10 mouse cellular contexts compared by ENCODE assay signal in genomic region chr4:141159093-141159492, GRCm38 (mm10). TPM values are rescaled to one million over a fixed set of nuclear protein-coding genes. Genes with fewer than 3 reads are reported as not detected.
DNase-seq lines count a peak whose midpoint lies in the region; ATAC-seq and TF ChIP-seq lines count a peak whose summit lies in the region.
"Had no signal": no experiment of that assay in that cellular context is flagged by ENCODE, and none has a peak within 500 bp of the region (broad histone marks: within the 10 kb centered on the region; RNA-seq: fewer than 3 reads in every experiment).

No protein-coding gene starts in this region.

- no peaks in the 10 kb centered on the region for H3K27me3 ChIP-seq in heart, embryonic 10.5 days (ENCODE audit: insufficient read depth, poor library complexity, severe bottlenecking)
- H3K27me3 ChIP-seq in spleen, adult 2 months (ENCODE audit: control insufficient read depth, insufficient read depth, low read length), result no peaks in the 10 kb centered on the region
- H3K27me3 ChIP-seq in liver, embryonic 11.5 days (replicated peaks; ENCODE audit: control insufficient read depth, insufficient read depth, low read length), result no peaks in the 10 kb centered on the region
- no peaks in the 10 kb centered on the region for H3K27me3 ChIP-seq in stomach, postnatal 0 days (ENCODE audit: control insufficient read depth, insufficient read depth, low read length)
- no peaks in the 10 kb centered on the region for H3K27me3 ChIP-seq in cerebellum, adult 2 months (ENCODE audit: control insufficient read depth, insufficient read depth, low read length)

- no peaks in the 10 kb centered on the region for H3K9me3 ChIP-seq in heart, embryonic 10.5 days
- no peaks in the 10 kb centered on the region for H3K9me3 ChIP-seq in liver, embryonic 11.5 days (ENCODE audit: control insufficient read depth, low read length)
- H3K9me3 ChIP-seq in stomach, postnatal 0 days (ENCODE audit: control insufficient read depth, low read length), result no peaks in the 10 kb centered on the region

- H3K4me2 ChIP-seq in liver, embryonic 11.5 days, result peak overlapping the region; percentile 52
- H3K4me2 ChIP-seq in stomach, postnatal 0 days (replicated peaks; ENCODE audit: low read depth), result no peak overlapping the region

- peaks cover 32% of the 10 kb centered on the region for H3K4me1 ChIP-seq in heart, embryonic 10.5 days
- peaks cover 16% of the 10 kb centered on the region; the same call in 1 of the 2 replicates for H3K4me1 ChIP-seq in spleen, adult 2 months (ENCODE audit: control insufficient read depth, insufficient read depth, insufficient read length)
- H3K4me1 ChIP-seq in liver, embryonic 11.5 days (replicated peaks; ENCODE audit: control insufficient read depth, insufficient read depth, low read length), result peaks cover 64% of the 10 kb centered on the region
- no peaks in the 10 kb centered on the region for H3K4me1 ChIP-seq in stomach, postnatal 0 days (replicated peaks; ENCODE audit: control insufficient read depth, insufficient read depth)
- H3K4me1 ChIP-seq in cerebellum, adult 2 months (ENCODE audit: control insufficient read depth, insufficient read depth, low read length), result peaks cover 7% of the 10 kb centered on the region

- peaks cover 4% of the 10 kb centered on the region for H3K36me3 ChIP-seq in heart, embryonic 10.5 days
- H3K36me3 ChIP-seq in spleen, adult 2 months (ENCODE audit: control insufficient read depth, insufficient read depth, low read length), result no peaks in the 10 kb centered on the region
- H3K36me3 ChIP-seq in liver, embryonic 11.5 days (ENCODE audit: control insufficient read depth, insufficient read depth, low read length), result no peaks in the 10 kb centered on the region
- no peaks in the 10 kb centered on the region for H3K36me3 ChIP-seq in stomach, postnatal 0 days (ENCODE audit: control insufficient read depth, insufficient read depth, low read length)

- no peak for ATAC-seq in liver, embryonic 11.5 days (replicated peaks; ENCODE audit: low FRiP score)
- peak; percentile 51 for ATAC-seq in stomach, postnatal 0 days (ENCODE audit: low FRiP score, low TSS enrichment)
- ATAC-seq: activated CD4-positive, CD25-positive, alpha-beta regulatory T cell, adult 4 months had no signal

- TF ChIP-seq CTCF in spleen, adult 2 months (IDR thresholded peaks at IDR 0.05; ENCODE audit: extremely low read depth, insufficient read depth, insufficient read length, insufficient replicate concordance), result no peak
- TF ChIP-seq CTCF in stomach, postnatal 0 days (IDR thresholded peaks at IDR 0.05; ENCODE audit: low read depth), result peak; percentile 28
- no peak for TF ChIP-seq CTCF in cerebellum, adult 2 months (IDR thresholded peaks at IDR 0.05; ENCODE audit: borderline replicate concordance, insufficient read depth, low read depth, low read length)

- TF ChIP-seq POLR2A in spleen, adult 2 months (IDR thresholded peaks at IDR 0.05; ENCODE audit: low read depth, low read length), result no peak
- TF ChIP-seq POLR2A in cerebellum, adult 2 months (IDR thresholded peaks at IDR 0.05; ENCODE audit: borderline replicate concordance, insufficient read depth, low read length), result no peak

- H3K27ac ChIP-seq in heart, embryonic 10.5 days, result peak overlapping the region; percentile 42; the same call in 1 of the 2 replicates
- 0 out of 2 replicates have a peak overlapping the region, but pooled peaks have one; percentile 1 for H3K27ac ChIP-seq in spleen, adult 2 months (ENCODE audit: insufficient read depth, low read length)
- H3K27ac ChIP-seq in liver, embryonic 11.5 days (ENCODE audit: low read depth, low read length), result 0 out of 2 replicates have a peak overlapping the region, but pooled peaks have one; percentile 47
- no peak overlapping the region for H3K27ac ChIP-seq in stomach, postnatal 0 days (replicated peaks)
- no peak overlapping the region for H3K27ac ChIP-seq in cerebellum, adult 2 months (ENCODE audit: insufficient read depth, low read length)

- no peak for DNase-seq in heart, embryonic 10.5 days (ENCODE audit: low spot score)
- DNase-seq in heart, postnatal 4 days, result no peak
- no peak for DNase-seq in spleen, adult 2 months (ENCODE audit: low read depth in 1 of 2, low spot score in 2 of 2)
- no peak for DNase-seq in spleen, postnatal 14 days (ENCODE audit: low spot score in 2 of 2)
- DNase-seq in liver, embryonic 11.5 days (ENCODE audit: low spot score), result no peak
- no peak for DNase-seq in stomach, postnatal 0 days (ENCODE audit: low spot score)
- DNase-seq in frontal cortex, postnatal 10 days (ENCODE audit: low spot score in 2 of 2), result no peak
- DNase-seq in cerebellum, adult 2 months, result no peak
- DNase-seq: embryo, embryonic 11 days had no signal

- H3K9ac ChIP-seq in liver, embryonic 11.5 days (ENCODE audit: low read depth, low read length), result 0 out of 2 replicates have a peak overlapping the region, but pooled peaks have one; percentile 28
- H3K9ac ChIP-seq in stomach, postnatal 0 days (ENCODE audit: low read length), result no peak overlapping the region

- 41% methylated on average over 11 of the region's 11 CpGs for WGBS in heart, embryonic 10.5 days
- WGBS in spleen, adult 2 months, result 37% methylated on average over 11 of the region's 11 CpGs
- WGBS in liver, embryonic 11.5 days, result 37% methylated on average over 11 of the region's 11 CpGs
- WGBS in stomach, postnatal 0 days, result 40% methylated on average over 11 of the region's 11 CpGs
- 60% methylated on average over 11 of the region's 11 CpGs for WGBS in cerebellum, adult 2 months

- H3K4me3 ChIP-seq in heart, embryonic 10.5 days, result no peak overlapping the region
- no peak overlapping the region for H3K4me3 ChIP-seq in spleen, adult 2 months (ENCODE audit: extremely low read depth, insufficient read depth, insufficient read length)
- no peak overlapping the region for H3K4me3 ChIP-seq in liver, embryonic 11.5 days (ENCODE audit: low read depth, low read length)
- H3K4me3 ChIP-seq in stomach, postnatal 0 days (ENCODE audit: low read depth, low read length), result no peak overlapping the region
- H3K4me3 ChIP-seq in cerebellum, adult 2 months (replicated peaks; ENCODE audit: insufficient read depth, low read depth, low read length), result no peak overlapping the region

- TF ChIP-seq EP300 in stomach, postnatal 0 days (optimal IDR thresholded peaks at IDR 0.05), result no peak

RNA-seq across cellular contexts. Expression of gene Fbxo42, which starts 11.4 kb away (rescaled TPM):
- polyA plus RNA-seq in heart, embryonic 10.5 days (2016; fragmentation: Nextera tagmentation; extraction: Ambion mirVana), result 16.3 and 21.8 TPM in 2 replicates
- 10 to 100 TPM; 13.9 to 14.9 TPM for total RNA-seq in heart, postnatal 4 days (2021)
- polyA plus RNA-seq in spleen, adult 2 months (2012; rRNA removed), result 13.1 and 13.7 TPM in 2 replicates
- polyA plus RNA-seq in liver, embryonic 11.5 days (2014; fragmentation: Nextera tagmentation; extraction: Ambion mirVana), result 26.0 and 28.7 TPM in 2 replicates
- polyA plus RNA-seq in stomach, postnatal 0 days (2015; fragmentation: Nextera tagmentation; extraction: Ambion mirVana), result 9.8 and 11.5 TPM in 2 replicates
- 21.1 and 21.5 TPM in 2 replicates for polyA plus RNA-seq in cerebellum, adult 2 months (2012; rRNA removed)

RNA-seq across cellular contexts. Expression of gene Szrd1, which starts 19.5 kb away (rescaled TPM):
- polyA plus RNA-seq in heart, embryonic 10.5 days (2016; fragmentation: Nextera tagmentation; extraction: Ambion mirVana), result 36.6 and 39.0 TPM in 2 replicates
- 100 to 1,000 TPM; 103 to 107 TPM for total RNA-seq in heart, postnatal 4 days (2021)
- 38.8 and 49.8 TPM in 2 replicates for polyA plus RNA-seq in spleen, adult 2 months (2012; rRNA removed)
- polyA plus RNA-seq in liver, embryonic 11.5 days (2014; fragmentation: Nextera tagmentation; extraction: Ambion mirVana), result 24.7 and 26.2 TPM in 2 replicates
- polyA plus RNA-seq in stomach, postnatal 0 days (2015; fragmentation: Nextera tagmentation; extraction: Ambion mirVana), result 28.6 and 29.6 TPM in 2 replicates
- polyA plus RNA-seq in cerebellum, adult 2 months (2012; rRNA removed), result 29.2 and 29.9 TPM in 2 replicates

RNA-seq across cellular contexts. Expression of gene Rsg1, which starts 54.7 kb away (rescaled TPM):
- 2.6 and 4.0 TPM in 2 replicates for polyA plus RNA-seq in heart, embryonic 10.5 days (2016; fragmentation: Nextera tagmentation; extraction: Ambion mirVana)
- total RNA-seq in heart, postnatal 4 days (2021), result 1 to 10 TPM in 1 of 2 experiments, under 1 TPM in 1; 0.72 to 1.7 TPM
- polyA plus RNA-seq in spleen, adult 2 months (2012; rRNA removed), result 0.83 and 2.9 TPM in 2 replicates
- 4.5 and 4.6 TPM in 2 replicates for polyA plus RNA-seq in liver, embryonic 11.5 days (2014; fragmentation: Nextera tagmentation; extraction: Ambion mirVana)
- 1.8 and 2.3 TPM in 2 replicates for polyA plus RNA-seq in stomach, postnatal 0 days (2015; fragmentation: Nextera tagmentation; extraction: Ambion mirVana)
- 4.7 and 6.8 TPM in 2 replicates for polyA plus RNA-seq in cerebellum, adult 2 months (2012; rRNA removed)

Comparison
In these comparisons a context has a peak if more than half of its experiments do, and no peak if none do; other contexts are left out.
1. H3K27ac ChIP-seq: peak in heart, embryonic 10.5 days (single experiment), spleen, adult 2 months (single experiment) and liver, embryonic 11.5 days (single experiment); none in stomach, postnatal 0 days (single experiment) and cerebellum, adult 2 months (single experiment).